Mouse (Mus musculus) liver, adult 2 months (tissue): ENCODE results near the gene Cdc45. TPM values are rescaled to one million over a fixed set of nuclear protein-coding genes. Genes with fewer than 3 reads are reported as not detected.

Experiments
- DNase-seq: peaks from one replicate; pipeline ENCODE4 v3.0.0-alpha.2; 2011; ENCODE audit warnings: low read depth, low spot score; ENCODE audit errors: extremely low read depth
- H3K27ac ChIP-seq: fragments of 200-500 bp; replicated peaks from 2 replicates; pipeline ENCODE4 v1.5.1; 2012; ENCODE audit warnings: low read depth, mild to moderate bottlenecking, control low read depth, inconsistent platforms, low read length; ENCODE audit not compliant: insufficient read depth
- H3K27me3 ChIP-seq: fragments of 200-500 bp; 2 replicates; pipeline ENCODE4 v1.6.1; 2012; ENCODE audit warnings: mild to moderate bottlenecking, moderate library complexity, low read length, inconsistent platforms; ENCODE audit not compliant: control insufficient read depth, insufficient read depth
- H3K36me3 ChIP-seq: fragments of 200-500 bp; 2 replicates; pipeline ENCODE4 v1.6.1; 2012; ENCODE audit warnings: low read length, inconsistent platforms; ENCODE audit not compliant: control insufficient read depth, insufficient read depth
- H3K4me1 ChIP-seq: fragments of 200-500 bp; 2 replicates; pipeline ENCODE4 v1.6.1; 2011; ENCODE audit warnings: low read length; ENCODE audit not compliant: control insufficient read depth, insufficient read depth
- H3K4me3 ChIP-seq: fragments of 200-500 bp; 2 replicates; pipeline ENCODE4 v1.5.1; 2011; ENCODE audit warnings: low read depth, mild to moderate bottlenecking, control low read depth, low read length, moderate library complexity; ENCODE audit not compliant: insufficient read depth
- H3K79me2 ChIP-seq: fragments of 200-500 bp; 2 replicates; pipeline ENCODE4 v1.6.1; 2012; ENCODE audit warnings: inconsistent platforms, mild to moderate bottlenecking, low read length, moderate library complexity; ENCODE audit not compliant: control insufficient read depth, insufficient read depth
- H3K9ac ChIP-seq: fragments of 200-500 bp; 2 replicates; pipeline ENCODE4 v1.6.1; 2012; ENCODE audit warnings: low read depth, mild to moderate bottlenecking, control low read depth, inconsistent platforms, low read length
- CTCF ChIP-seq: fragments of 200-500 bp; IDR thresholded peaks from 2 replicates; pipeline ENCODE4 v1.5.1; 2011; ENCODE audit warnings: low read depth, low read length, control low read depth
- POLR2A ChIP-seq: fragments of 200-500 bp; IDR thresholded peaks from 2 replicates; pipeline ENCODE4 v1.6.1; 2011; ENCODE audit warnings: low read length, control low read depth; ENCODE audit not compliant: insufficient read depth; ENCODE audit errors: extremely low read depth
- whole genome bisulfite sequencing: fragments of 180-500 bp; shearing (Covaris S2); methylation state at CpG from one replicate; pipeline ENCODE4 v1.1.7; 2018; 5-methylcytosine and 5-hydroxymethylcytosine counted together
- polyA plus RNA-seq: library from polyadenylated mRNA; depleted of rRNA; stranded (reverse); fragments of >200 nt; gene quantifications from 2 replicates; pipeline ENCODE4 v1.2.3, GENCODE M21; 2012
- total RNA-seq: library from RNA; depleted of rRNA; stranded (reverse); fragments of >200 nt; gene quantifications from 2 replicates; pipeline ENCODE4 v1.2.3, GENCODE M21; 2014

The Cdc45 gene
- total and polyA plus RNA-seq, 2 experiments = 0.83 to 1.3 TPM

- peak; percentile 4 for DNase-seq
- WGBS = 16% methylated on average over 19 of the region's 19 CpGs
- Histone ChIP-seq H3K36me3 (no peaks in the 10 kb centered on the region), H3K4me3 (peak within 1 kb of the TSS; percentile 70), H3K27ac (peak within 1 kb of the TSS; percentile 72), H3K79me2 (no peaks in the 10 kb centered on the region), H3K4me1 (no peaks in the 10 kb centered on the region), H3K9ac (peak within 1 kb of the TSS; percentile 40), H3K27me3 (peaks cover 4% of the 10 kb centered on the region; the same call in 1 of the 2 replicates)
- TF ChIP-seq CTCF (no peak), POLR2A (no peak)
These were observed 35.2 kb downstream of the Cdc45 start, which contains the start of gene Cldn5 for GRCm38 (mm10) chr16:18776556-18777100. Gene Cldn5, plus strand, starts transcription at chr16:18776847.

GRCm38 (mm10) chr16:18775621-18776555 lies 35.9 kb downstream of the Cdc45 start:
- H3K79me2 ChIP-seq = no peaks in the 10 kb centered on the region
- H3K36me3 ChIP-seq = no peaks in the 10 kb centered on the region
- DNase-seq = no peak
- no peaks in the 10 kb centered on the region for H3K4me1 ChIP-seq
- 52% methylated on average over 18 of the region's 18 CpGs for WGBS
- H3K27ac ChIP-seq = peak overlapping the region; percentile 72
- TF ChIP-seq POLR2A = no peak
- peaks cover 4% of the 10 kb centered on the region; the same call in 1 of the 2 replicates for H3K27me3 ChIP-seq
- H3K4me3 ChIP-seq = peak overlapping the region; percentile 16
- peak overlapping the region; percentile 20; the same call in 1 of the 2 replicates for H3K9ac ChIP-seq

- DNase-seq = peak; percentile 7
- H3K4me3 ChIP-seq = no peak overlapping the region
- peak overlapping the region; percentile 41 for H3K27ac ChIP-seq
- no peaks in the 10 kb centered on the region for H3K36me3 ChIP-seq
- no peaks in the 10 kb centered on the region for H3K79me2 ChIP-seq
- no peak overlapping the region for H3K9ac ChIP-seq
- TF ChIP-seq POLR2A (no peak), CTCF (no peak)
- H3K27me3 ChIP-seq = peaks cover 4% of the 10 kb centered on the region; the same call in 1 of the 2 replicates
- H3K4me1 ChIP-seq = no peaks in the 10 kb centered on the region
- 59% methylated on average over 2 of the region's 2 CpGs for WGBS
These were observed 37.9 kb downstream of the Cdc45 start for GRCm38 (mm10) chr16:18773936-18774335.

GRCm38 (mm10) chr16:18769501-18769900 lies 42.3 kb downstream of the Cdc45 start:
- Histone ChIP-seq H3K79me2 (no peaks in the 10 kb centered on the region), H3K4me3 (no peak overlapping the region), H3K9ac (no peak overlapping the region), H3K27ac (no peak overlapping the region), H3K36me3 (no peaks in the 10 kb centered on the region), H3K4me1 (peaks cover 2% of the 10 kb centered on the region; the same call in 1 of the 2 replicates), H3K27me3 (no peaks in the 10 kb centered on the region)
- DNase-seq = no peak
- WGBS = 91% methylated on average over 1 of the region's 1 CpGs
- TF ChIP-seq CTCF (no peak), POLR2A (no peak)

- Histone ChIP-seq H3K79me2 (no peaks in the 10 kb centered on the region), H3K27ac (no peak overlapping the region), H3K4me1 (peaks cover 2% of the 10 kb centered on the region; the same call in 1 of the 2 replicates), H3K4me3 (no peak overlapping the region), H3K27me3 (no peaks in the 10 kb centered on the region), H3K9ac (no peak overlapping the region), H3K36me3 (no peaks in the 10 kb centered on the region)
- no peak for DNase-seq
- no peak for TF ChIP-seq POLR2A
- TF ChIP-seq CTCF = no peak
- WGBS = 72% methylated on average over 4 of the region's 4 CpGs
These were observed 45.4 kb downstream of the Cdc45 start for GRCm38 (mm10) chr16:18766390-18766789.

GRCm38 (mm10) chr16:18762960-18763359 lies 48.8 kb downstream of the Cdc45 start:
- Histone ChIP-seq H3K36me3 (no peaks in the 10 kb centered on the region), H3K4me1 (peaks cover 2% of the 10 kb centered on the region; the same call in 1 of the 2 replicates), H3K27me3 (no peaks in the 10 kb centered on the region), H3K9ac (no peak overlapping the region), H3K79me2 (no peaks in the 10 kb centered on the region), H3K27ac (no peak overlapping the region), H3K4me3 (no peak overlapping the region)
- no peak for DNase-seq
- TF ChIP-seq CTCF (no peak), POLR2A (no peak)
- 85% methylated on average over 3 of the region's 3 CpGs for WGBS
